Mouse (Mus musculus) hindbrain, embryonic 12.5 days (tissue): ENCODE results near the gene Katnb1. TPM values are rescaled to one million over a fixed set of nuclear protein-coding genes. Genes with fewer than 3 reads are reported as not detected.
A peak's percentile ranks its signal among the peaks of the same experiment; 100 is the strongest.

Experiments used
- ATAC-seq: fragments of 200-750 bp; cut with Nextera tagmentation; 2 replicates; pipeline ENCODE4 v1.8.0; 2017; ENCODE audit warnings: moderate TSS enrichment; ENCODE audit not compliant: low FRiP score
- H3K27ac ChIP-seq: fragments of 300-500 bp; sonication (generic); 2 replicates; pipeline ENCODE4 v1.5.1; 2016; ENCODE audit warnings: mild to moderate bottlenecking
- H3K27me3 ChIP-seq: fragments of 300-500 bp; sonication (generic); 2 replicates; pipeline ENCODE4 v1.6.1; 2016; ENCODE audit warnings: mild to moderate bottlenecking
- H3K36me3 ChIP-seq: fragments of 300-500 bp; sonication (generic); 2 replicates; pipeline ENCODE4 v1.6.1; 2016; ENCODE audit warnings: mild to moderate bottlenecking
- H3K4me1 ChIP-seq: fragments of 300-500 bp; sonication (generic); 2 replicates; pipeline ENCODE4 v1.6.1; 2016
- H3K4me2 ChIP-seq: fragments of 300-500 bp; sonication (generic); replicated peaks from 2 replicates; pipeline ENCODE4 v1.6.1; 2016; ENCODE audit warnings: mild to moderate bottlenecking
- H3K4me3 ChIP-seq: fragments of 300-500 bp; sonication (generic); 2 replicates; pipeline ENCODE4 v1.5.1; 2016; ENCODE audit warnings: mild to moderate bottlenecking
- H3K9ac ChIP-seq: fragments of 300-500 bp; sonication (generic); 2 replicates; pipeline ENCODE4 v1.6.1; 2016; ENCODE audit warnings: mild to moderate bottlenecking, moderate library complexity
- H3K9me3 ChIP-seq: fragments of 300-500 bp; sonication (generic); replicated peaks from 2 replicates; pipeline ENCODE4 v1.6.1; 2016; ENCODE audit warnings: mild to moderate bottlenecking
- WGBS: fragments of 180-500 bp; shearing (Covaris S2); methylation state at CpG from one replicate; pipeline ENCODE4 v1.1.7; 2016; 5-methylcytosine and 5-hydroxymethylcytosine counted together
- polyA plus RNA-seq: library from polyadenylated mRNA; unstranded; fragments of >200 nt; fragmentation: Nextera tagmentation; extraction: Ambion mirVana; gene quantifications from 2 replicates; pipeline ENCODE4 v1.2.1, GENCODE M21; 2016

Katnb1 gene
- polyA plus RNA-seq, 1 experiment from 2014 or later, result 36.2 TPM

- no peak overlapping the region for H3K4me3 ChIP-seq
- no peak overlapping the region for H3K4me2 ChIP-seq
- peaks cover 10% of the 10 kb centered on the region for H3K4me1 ChIP-seq
- no peaks in the 10 kb centered on the region for H3K36me3 ChIP-seq
- 81% methylated on average over 5 of the region's 5 CpGs for WGBS
- H3K27me3 ChIP-seq, result peaks cover 4% of the 10 kb centered on the region
- ATAC-seq, result no peak
- H3K27ac ChIP-seq, result no peak overlapping the region
- H3K9ac ChIP-seq, result no peak overlapping the region
- H3K9me3 ChIP-seq, result no peaks in the 10 kb centered on the region
Measured at GRCm38 (mm10) chr8:95131983-95132382, 51.0 kb downstream of the Katnb1 start.

DNA sequence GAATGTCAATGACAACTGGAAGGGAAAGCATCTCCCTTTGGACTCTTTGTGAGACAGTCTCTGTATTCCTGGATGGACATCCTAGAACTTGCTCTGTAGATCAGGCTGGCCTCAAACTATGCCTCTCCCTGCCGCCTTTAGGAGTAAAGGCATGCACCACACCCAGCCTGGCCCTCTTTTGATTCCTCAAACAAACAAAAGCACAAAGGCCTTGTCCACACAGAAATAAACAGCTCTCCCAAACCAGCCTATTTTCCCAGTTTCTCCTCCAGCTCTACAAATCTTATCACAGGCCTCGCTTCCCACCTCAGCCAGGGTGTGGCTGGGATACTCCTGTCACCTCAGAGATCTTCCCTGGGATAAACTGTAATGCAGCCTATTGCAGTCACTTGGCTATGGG, 53.2 kb downstream of the Katnb1 start:
- no peak for ATAC-seq
- Histone ChIP-seq H3K4me3 (no peak overlapping the region), H3K27me3 (peaks cover 17% of the 10 kb centered on the region), H3K36me3 (no peaks in the 10 kb centered on the region), H3K9ac (no peak overlapping the region), H3K27ac (no peak overlapping the region), H3K4me1 (peaks cover 15% of the 10 kb centered on the region), H3K9me3 (no peaks in the 10 kb centered on the region), H3K4me2 (no peak overlapping the region)
- 86% methylated on average over 2 of the region's 2 CpGs for WGBS

- H3K4me1 ChIP-seq, result peaks cover 15% of the 10 kb centered on the region
- H3K27me3 ChIP-seq, result peaks cover 26% of the 10 kb centered on the region
- H3K36me3 ChIP-seq, result no peaks in the 10 kb centered on the region
- H3K4me3 ChIP-seq, result no peak overlapping the region
- peak; percentile 43; the same call in 1 of the 2 replicates for ATAC-seq
- no peaks in the 10 kb centered on the region for H3K9me3 ChIP-seq
- 49% methylated on average over 3 of the region's 3 CpGs for WGBS
- no peak overlapping the region for H3K4me2 ChIP-seq
- no peak overlapping the region for H3K9ac ChIP-seq
- H3K27ac ChIP-seq, result no peak overlapping the region
Measured at GRCm38 (mm10) chr8:95135242-95135641, 54.3 kb downstream of the Katnb1 start.

- 79% methylated on average over 3 of the region's 3 CpGs for WGBS
- Histone ChIP-seq H3K9ac (no peak overlapping the region), H3K9me3 (no peaks in the 10 kb centered on the region), H3K4me2 (no peak overlapping the region), H3K4me3 (no peak overlapping the region), H3K27me3 (peaks cover 34% of the 10 kb centered on the region), H3K4me1 (peaks cover 24% of the 10 kb centered on the region), H3K27ac (no peak overlapping the region), H3K36me3 (no peaks in the 10 kb centered on the region)
- ATAC-seq, result no peak
Measured at GRCm38 (mm10) chr8:95136218-95136617, 55.2 kb downstream of the Katnb1 start.

DNA sequence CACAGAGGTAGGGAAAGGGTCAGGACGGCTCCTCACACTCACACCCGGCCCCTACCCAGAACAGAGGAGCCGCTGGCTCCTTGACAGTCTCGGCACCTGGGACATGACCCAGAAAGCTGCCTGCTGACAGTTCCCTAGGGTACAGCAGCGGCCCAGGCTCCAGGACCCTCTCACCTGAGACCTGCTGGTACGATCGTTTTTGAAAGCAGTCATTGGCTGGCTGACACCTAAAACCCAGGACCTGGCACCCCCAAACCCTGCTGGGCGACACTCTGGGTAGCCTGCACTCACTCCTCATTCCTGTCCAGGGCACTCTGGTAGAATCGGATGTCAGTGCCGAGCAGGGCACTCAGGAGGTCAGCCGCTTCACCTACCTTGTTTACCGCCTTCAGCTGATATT, 56.2 kb downstream of the Katnb1 start:
- ATAC-seq, result no peak
- Histone ChIP-seq H3K4me2 (peak overlapping the region; percentile 53), H3K4me3 (peak overlapping the region; percentile 20; the same call in 1 of the 2 replicates), H3K9me3 (no peaks in the 10 kb centered on the region), H3K4me1 (peaks cover 31% of the 10 kb centered on the region), H3K36me3 (no peaks in the 10 kb centered on the region), H3K9ac (peak overlapping the region; percentile 20; the same call in 1 of the 2 replicates), H3K27me3 (peaks cover 34% of the 10 kb centered on the region), H3K27ac (no peak overlapping the region)
- whole genome bisulfite sequencing, result 17% methylated on average over 12 of the region's 12 CpGs

DNA sequence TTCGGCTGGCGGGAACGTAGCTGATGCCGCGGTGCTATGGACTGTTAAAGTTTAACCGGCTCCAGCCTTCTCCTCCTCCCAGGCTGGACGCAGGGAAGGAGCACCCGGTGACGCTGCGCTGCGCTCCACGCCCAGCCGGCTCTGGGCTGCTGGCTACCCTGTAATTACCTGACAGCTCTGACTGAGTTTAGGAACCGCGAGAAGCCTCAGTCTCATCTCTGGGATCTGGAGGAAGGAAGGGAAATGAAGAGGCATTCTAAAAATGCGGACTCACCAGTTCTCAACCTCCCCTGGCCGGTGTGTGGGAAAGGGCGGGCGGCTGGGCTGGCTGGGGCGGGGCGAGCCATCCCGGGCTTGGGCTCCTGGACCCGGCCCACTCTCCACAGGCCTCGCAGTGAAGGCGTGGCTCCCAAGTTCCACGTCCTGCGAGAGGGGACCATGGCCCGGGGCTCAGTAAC, 56.7 kb downstream of the Katnb1 start:
- Histone ChIP-seq H3K36me3 (no peaks in the 10 kb centered on the region), H3K9me3 (no peaks in the 10 kb centered on the region), H3K4me3 (peak overlapping the region; percentile 20), H3K27ac (no peak overlapping the region), H3K4me1 (peaks cover 34% of the 10 kb centered on the region), H3K4me2 (peak overlapping the region; percentile 53), H3K9ac (peak overlapping the region; percentile 20; the same call in 1 of the 2 replicates), H3K27me3 (peaks cover 34% of the 10 kb centered on the region)
- ATAC-seq, result peak; percentile 15; the same call in 1 of the 2 replicates
- 2% methylated on average over 28 of the region's 28 CpGs for WGBS

GRCm38 (mm10) chr8:95138341-95139050, 57.5 kb downstream of the Katnb1 start:
- no peak overlapping the region for H3K9ac ChIP-seq
- 17% methylated on average over 6 of the region's 6 CpGs for whole genome bisulfite sequencing
- ATAC-seq, result peak; percentile 9
- H3K27me3 ChIP-seq, result peaks cover 34% of the 10 kb centered on the region
- H3K27ac ChIP-seq, result no peak overlapping the region
- H3K4me2 ChIP-seq, result peak overlapping the region; percentile 53
- peaks cover 42% of the 10 kb centered on the region for H3K4me1 ChIP-seq
- H3K36me3 ChIP-seq, result no peaks in the 10 kb centered on the region
- peak overlapping the region; percentile 20 for H3K4me3 ChIP-seq
- H3K9me3 ChIP-seq, result no peaks in the 10 kb centered on the region

GRCm38 (mm10) chr8:95139051-95139365, 58.0 kb downstream of the Katnb1 start:
- Histone ChIP-seq H3K9ac (no peak overlapping the region), H3K4me2 (no peak overlapping the region), H3K27me3 (peaks cover 34% of the 10 kb centered on the region), H3K4me1 (peaks cover 43% of the 10 kb centered on the region), H3K27ac (no peak overlapping the region), H3K36me3 (no peaks in the 10 kb centered on the region), H3K4me3 (no peak overlapping the region), H3K9me3 (no peaks in the 10 kb centered on the region)
- no peak for ATAC-seq
- 61% methylated on average over 1 of the region's 1 CpGs for WGBS

DNA sequence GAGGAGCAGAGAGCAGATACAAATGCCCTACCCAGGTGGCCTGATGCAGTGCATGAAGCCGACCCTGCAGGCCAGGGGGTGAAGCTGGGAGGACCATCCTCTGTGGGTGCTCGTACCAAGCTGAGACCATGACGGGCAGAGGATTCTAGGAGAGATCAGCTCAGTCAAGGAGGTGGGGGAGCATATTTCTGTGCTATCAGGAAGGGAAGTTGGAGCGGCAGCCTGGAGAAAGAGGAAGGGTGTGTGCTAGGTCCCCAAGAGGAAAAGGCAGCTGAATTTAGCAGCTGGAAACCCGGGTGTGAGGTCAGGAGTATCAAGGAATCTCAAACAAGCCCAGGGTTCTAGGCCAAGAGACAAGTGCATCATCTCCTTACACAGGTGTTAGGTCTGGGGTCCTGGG, 59.6 kb downstream of the Katnb1 start:
- Histone ChIP-seq H3K36me3 (no peaks in the 10 kb centered on the region), H3K4me1 (peaks cover 43% of the 10 kb centered on the region), H3K9me3 (no peaks in the 10 kb centered on the region), H3K27ac (no peak overlapping the region), H3K4me3 (no peak overlapping the region), H3K4me2 (peak overlapping the region; percentile 14; the same call in 1 of the 2 replicates), H3K9ac (no peak overlapping the region), H3K27me3 (peaks cover 34% of the 10 kb centered on the region)
- 73% methylated on average over 5 of the region's 5 CpGs for WGBS
- ATAC-seq, result no peak

GRCm38 (mm10) chr8:95141026-95141425, 60.0 kb downstream of the Katnb1 start:
- Histone ChIP-seq H3K9me3 (no peaks in the 10 kb centered on the region), H3K27ac (no peak overlapping the region), H3K4me3 (no peak overlapping the region), H3K4me2 (0 out of 2 replicates have a peak overlapping the region, but pooled peaks have one; percentile 97), H3K9ac (no peak overlapping the region; the same call in 1 of the 2 replicates), H3K36me3 (no peaks in the 10 kb centered on the region), H3K27me3 (peaks cover 34% of the 10 kb centered on the region), H3K4me1 (peaks cover 43% of the 10 kb centered on the region)
- ATAC-seq, result no peak
- 74% methylated on average over 1 of the region's 1 CpGs for whole genome bisulfite sequencing

- Histone ChIP-seq H3K36me3 (no peaks in the 10 kb centered on the region), H3K27me3 (peaks cover 36% of the 10 kb centered on the region), H3K4me3 (peak overlapping the region; percentile 59), H3K9ac (peak overlapping the region; percentile 84), H3K4me1 (peaks cover 43% of the 10 kb centered on the region), H3K9me3 (no peaks in the 10 kb centered on the region), H3K27ac (peak overlapping the region; percentile 72), H3K4me2 (peak overlapping the region; percentile 97)
- under 1% methylated on average over 6 of the region's 6 CpGs for WGBS
- peak; percentile 11; the same call in 1 of the 2 replicates for ATAC-seq
Measured at GRCm38 (mm10) chr8:95141469-95142074, 60.6 kb downstream of the Katnb1 start.

DNA sequence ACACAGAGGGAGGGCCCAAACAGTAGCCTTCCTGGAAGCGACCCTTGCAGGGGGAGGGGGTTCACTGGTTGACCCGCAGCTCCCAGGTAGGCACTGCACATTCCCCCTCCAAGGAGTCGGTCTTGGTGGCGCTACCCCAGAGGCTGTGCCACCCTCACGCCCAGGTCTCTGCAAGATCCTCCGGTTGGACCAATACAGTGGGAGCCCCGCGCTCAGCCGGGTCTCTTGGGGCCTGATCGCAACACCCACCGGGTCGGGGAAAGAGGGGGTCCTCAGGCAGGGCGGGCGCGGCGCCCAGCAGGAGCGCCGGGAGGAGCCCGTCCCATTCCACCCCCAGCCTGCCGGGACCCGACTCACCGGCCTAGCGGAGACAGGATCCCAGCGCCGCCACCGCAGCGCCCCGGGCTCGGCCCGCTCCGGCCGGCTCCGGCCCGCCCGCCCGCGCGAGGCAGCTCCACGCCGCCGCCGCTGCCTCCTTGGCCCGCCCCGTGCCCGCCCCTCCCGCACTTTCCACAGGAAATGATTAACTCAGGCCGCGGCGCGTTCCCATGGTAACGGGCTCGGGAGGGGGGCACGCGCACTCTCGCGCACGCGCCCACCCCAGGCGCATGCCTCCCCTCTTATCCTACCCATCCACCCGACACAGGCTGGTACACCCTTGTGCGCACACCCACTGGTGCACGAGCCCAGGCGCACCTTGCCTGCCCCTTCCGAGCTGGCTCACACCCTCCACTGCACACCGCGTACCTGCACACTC, 61.3 kb downstream of the Katnb1 start:
- peak; percentile 81 for ATAC-seq
- Histone ChIP-seq H3K4me1 (peaks cover 39% of the 10 kb centered on the region), H3K27me3 (peaks cover 29% of the 10 kb centered on the region), H3K4me3 (peak overlapping the region; percentile 59), H3K36me3 (no peaks in the 10 kb centered on the region), H3K27ac (peak overlapping the region; percentile 72), H3K9me3 (no peaks in the 10 kb centered on the region), H3K9ac (peak overlapping the region; percentile 84), H3K4me2 (peak overlapping the region; percentile 97)
- WGBS, result under 1% methylated on average over 47 of the region's 66 CpGs
